Mouse (Mus musculus): ENCODE results near the gene Sun5.

The Sun5 gene

GRCm38 (mm10) chr2:153809921-153810320 is 61.0 kb downstream of the Sun5 start:
- DNase-seq (ENCODE audit: low spot score), result no peak

DNA sequence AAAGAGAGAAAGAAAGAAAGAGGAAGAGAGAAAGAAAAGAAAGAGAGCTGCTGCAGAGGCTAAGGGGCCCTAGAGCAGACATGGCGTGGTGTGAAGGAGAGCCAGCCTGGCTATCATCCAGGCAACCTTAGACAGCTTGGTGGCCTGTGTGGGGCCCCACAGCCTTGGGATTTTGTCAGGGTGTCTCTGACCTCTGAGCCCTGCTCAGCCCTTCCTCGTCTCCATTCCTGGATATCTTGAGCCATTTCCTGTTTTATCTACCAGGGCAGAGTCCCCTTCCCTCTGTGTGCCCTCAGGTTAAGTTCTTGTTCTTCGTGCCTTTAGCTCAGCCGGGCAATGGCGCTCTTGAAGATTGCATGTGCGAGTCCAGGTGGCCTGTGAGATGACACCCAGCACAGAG is 62.0 kb downstream of the Sun5 start:
- no peak for DNase-seq (ENCODE audit: low spot score)

DNA sequence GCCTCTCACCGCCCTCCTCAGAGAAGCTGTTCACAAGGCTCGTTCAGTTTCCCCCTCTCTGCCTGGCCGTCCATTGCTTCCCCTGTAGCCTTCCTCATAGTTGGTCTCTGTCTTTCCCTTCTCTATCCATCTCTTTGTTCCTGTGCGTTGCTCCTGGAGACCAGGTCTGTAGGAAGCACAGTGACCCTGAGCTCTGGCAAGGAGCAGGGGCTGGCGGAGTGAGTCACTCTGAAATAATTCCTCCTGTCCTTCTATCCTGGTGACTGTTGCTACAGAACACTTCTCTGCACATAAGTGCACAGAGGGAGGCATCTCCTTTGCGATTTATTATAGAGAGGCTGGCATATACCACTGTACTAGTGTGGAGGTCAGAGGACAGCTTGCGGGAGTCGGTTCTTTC is 62.7 kb downstream of the Sun5 start:
- no peak for DNase-seq (ENCODE audit: low spot score)

DNA sequence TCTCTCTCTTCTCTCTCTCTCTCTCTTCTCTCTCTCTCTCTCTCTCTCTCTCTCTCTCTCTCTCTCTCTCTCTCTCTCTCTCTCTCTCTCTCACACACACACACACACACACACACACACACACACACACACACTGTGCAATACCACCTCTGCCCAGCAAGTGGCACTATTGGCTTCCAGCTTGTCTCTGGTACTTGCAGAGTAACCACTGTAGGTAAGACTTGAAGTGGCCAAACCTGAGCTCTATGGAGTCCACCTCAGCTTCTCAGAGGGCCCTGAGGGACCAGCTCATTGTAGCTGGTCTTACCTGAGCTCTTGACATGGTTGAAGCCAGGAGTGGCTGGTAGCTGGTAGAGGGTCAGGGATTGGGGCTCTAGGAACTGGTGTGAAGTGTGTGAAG is 63.4 kb downstream of the Sun5 start:
- DNase-seq (ENCODE audit: low spot score), result peak; percentile 15
